Mouse (Mus musculus) MEL (cell line): ENCODE measurements around the gene Rasa1.

Experiments
- CTCF ChIP-seq, 3 experiments: IDR thresholded peaks in 2 of 3; conservative IDR thresholded peaks in 1 of 3; 2 replicates each; pipeline ENCODE4 v1.5.1; 2011 to 2012; ENCODE audit warnings: low read length in 3 of 3, low read depth in 2 of 3, mild to moderate bottlenecking in 2 of 3, improper control_type of control experiment in 1 of 3, inconsistent platforms in 1 of 3, mixed read lengths in 1 of 3, moderate library complexity in 1 of 3; ENCODE audit not compliant: control insufficient read depth in 1 of 3, insufficient read depth in 1 of 3, poor library complexity in 1 of 3, severe bottlenecking in 1 of 3
- POLR2A ChIP-seq, 2 experiments: IDR thresholded peaks; 2 replicates each; pipeline ENCODE4 v1.6.1; 2011 to 2012; ENCODE audit warnings: low read length in 2 of 2, mild to moderate bottlenecking in 2 of 2, control low read depth in 1 of 2, improper control_type of control experiment in 1 of 2, low read depth in 1 of 2, moderate library complexity in 1 of 2; ENCODE audit not compliant: control insufficient read depth in 1 of 2, insufficient read depth in 1 of 2, poor library complexity in 1 of 2
- POLR2AphosphoS2 ChIP-seq: IDR thresholded peaks from 2 replicates; pipeline ENCODE4 v1.6.1; 2011; ENCODE audit warnings: low read length, improper control_type of control experiment
- TAL1 ChIP-seq: IDR thresholded peaks from 2 replicates; pipeline ENCODE4 v1.6.1; 2012; ENCODE audit warnings: mild to moderate bottlenecking, inconsistent platforms, low read length, moderate library complexity, mixed read lengths
- USF1 ChIP-seq: IDR thresholded peaks from 2 replicates; pipeline ENCODE4 v1.6.1; 2014; ENCODE audit warnings: low read depth, mild to moderate bottlenecking, inconsistent platforms, low read length, improper control_type of control experiment, moderate library complexity
- ZC3H11A ChIP-seq: IDR thresholded peaks from 2 replicates; pipeline ENCODE4 v1.6.1; 2012; ENCODE audit warnings: low read depth, mild to moderate bottlenecking, inconsistent platforms, low read length, improper control_type of control experiment

- TF ChIP-seq ZC3H11A, result no peak
- TF ChIP-seq CTCF (IDR thresholded peaks at IDR 0.05 in 2 of 3, conservative IDR thresholded peaks at IDR 0.05 in 1 of 3; ENCODE audit: control insufficient read depth in 1 of 3, insufficient read depth in 1 of 3, low read depth in 2 of 3, low read length in 3 of 3, poor library complexity in 1 of 3, severe bottlenecking in 1 of 3), result no peak
- no peak for TF ChIP-seq POLR2AphosphoS2
- TF ChIP-seq POLR2A (IDR thresholded peaks at IDR 0.05; ENCODE audit: control insufficient read depth in 1 of 2, insufficient read depth in 1 of 2, low read depth in 1 of 2, low read length in 2 of 2, poor library complexity in 1 of 2), result no peak
- TF ChIP-seq TAL1, result no peak
- TF ChIP-seq USF1, result no peak
Measured at GRCm38 (mm10) chr13:85290651-85291050, 1.7 kb upstream of the Rasa1 start.
